Mouse (Mus musculus) stomach, embryonic 16.5 days (tissue): ENCODE data around the gene 3110040M04Rik. TPM values are rescaled to one million over a fixed set of nuclear protein-coding genes. Genes with fewer than 3 reads are reported as not detected.
"Not testable (repeated sequence)": the region's sequence is repeated elsewhere in the genome, so short reads cannot be mapped to it uniquely, and the experiment has no call there.

ENCODE experiments used
- ATAC-seq: fragments of 200-750 bp; cut with Nextera tagmentation; 2 replicates; pipeline ENCODE4 v1.8.0; 2017; ENCODE audit warnings: moderate number of reproducible peaks, moderate TSS enrichment; ENCODE audit not compliant: insufficient read depth, low FRiP score
- H3K27ac ChIP-seq: fragments of 300-500 bp; sonication (generic); 2 replicates; pipeline ENCODE4 v1.5.1; 2014; ENCODE audit warnings: low read length
- H3K27me3 ChIP-seq: fragments of 300-500 bp; sonication (generic); 2 replicates; pipeline ENCODE4 v1.6.1; 2014; ENCODE audit warnings: low read length, control low read depth, mixed read lengths; ENCODE audit not compliant: control insufficient read depth, insufficient read depth
- H3K36me3 ChIP-seq: fragments of 300-500 bp; sonication (generic); 2 replicates; pipeline ENCODE4 v1.6.1; 2014; ENCODE audit warnings: low read length; ENCODE audit not compliant: control insufficient read depth, insufficient read depth
- H3K4me1 ChIP-seq: fragments of 300-500 bp; sonication (generic); 2 replicates; pipeline ENCODE4 v1.6.1; 2014; ENCODE audit warnings: low read length, control low read depth, mixed read lengths; ENCODE audit not compliant: control insufficient read depth, insufficient read depth
- H3K4me2 ChIP-seq: fragments of 300-500 bp; sonication (generic); 2 replicates; pipeline ENCODE4 v1.6.1; 2014; ENCODE audit warnings: low read depth, low read length, mixed read lengths
- H3K4me3 ChIP-seq: fragments of 300-500 bp; sonication (generic); replicated peaks from 2 replicates; pipeline ENCODE4 v1.5.1; 2014; ENCODE audit warnings: mild to moderate bottlenecking, low read length
- H3K9ac ChIP-seq: fragments of 300-500 bp; sonication (generic); 2 replicates; pipeline ENCODE4 v1.6.1; 2014; ENCODE audit warnings: low read length
- H3K9me3 ChIP-seq: fragments of 300-500 bp; sonication (generic); replicated peaks from 2 replicates; pipeline ENCODE4 v1.6.1; 2016; ENCODE audit warnings: low read length, control low read depth; ENCODE audit not compliant: control insufficient read depth
- WGBS: fragments of 180-500 bp; shearing (Covaris S2); extraction: QIAGEN DNeasy Blood & Tissue Kit; methylation state at CpG from one replicate; pipeline ENCODE4 v1.1.7; 2014; 5-methylcytosine and 5-hydroxymethylcytosine counted together
- polyA plus RNA-seq: library from polyadenylated mRNA; unstranded; fragments of >200 nt; fragmentation: Nextera tagmentation; extraction: Ambion mirVana; gene quantifications from 2 replicates; pipeline ENCODE4 v1.2.1, GENCODE M21; 2015

The 3110040M04Rik gene
- polyA plus RNA-seq, 1 experiment from 2014 or later, result 0.14 TPM

GRCm38 (mm10) chr1:151186879-151187424 is 17.0 kb upstream of the 3110040M04Rik start:
- not testable (repeated sequence) for H3K4me1 ChIP-seq, H3K36me3 ChIP-seq, ATAC-seq, H3K4me2 ChIP-seq, H3K27ac ChIP-seq, H3K9me3 ChIP-seq, H3K27me3 ChIP-seq, H3K4me3 ChIP-seq, H3K9ac ChIP-seq
- 76% methylated on average over 4 of the region's 4 CpGs for WGBS

- no peaks in the 10 kb centered on the region for H3K36me3 ChIP-seq
- H3K9me3 ChIP-seq, result no peaks in the 10 kb centered on the region
- ATAC-seq, result no peak
- H3K4me2 ChIP-seq, result no peak overlapping the region
- H3K27me3 ChIP-seq, result no peaks in the 10 kb centered on the region
- H3K9ac ChIP-seq, result no peak overlapping the region
- no peak overlapping the region for H3K27ac ChIP-seq
- no peak overlapping the region for H3K4me3 ChIP-seq
- WGBS, result 79% methylated on average over 4 of the region's 4 CpGs
- no peaks in the 10 kb centered on the region for H3K4me1 ChIP-seq
Observed at GRCm38 (mm10) chr1:151188469-151188868, 15.5 kb upstream of the 3110040M04Rik start.

GRCm38 (mm10) chr1:151192075-151192474 is 11.8 kb upstream of the 3110040M04Rik start, which contains the start of gene Gm8947:
Gene Gm8947 (plus strand): TSS chr1:151192376.
- ATAC-seq, H3K27me3 ChIP-seq, H3K27ac ChIP-seq, H3K9ac ChIP-seq, H3K4me1 ChIP-seq, H3K4me3 ChIP-seq, H3K4me2 ChIP-seq, H3K36me3 ChIP-seq, H3K9me3 ChIP-seq: not testable (repeated sequence)
- WGBS, result no CpG with 5 or more reads among the region's 7 CpGs

GRCm38 (mm10) chr1:151192739-151193138 is 11.2 kb upstream of the 3110040M04Rik start:
- not testable (repeated sequence) for H3K4me1 ChIP-seq, H3K4me3 ChIP-seq, H3K27ac ChIP-seq, H3K9me3 ChIP-seq, ATAC-seq, H3K36me3 ChIP-seq, H3K4me2 ChIP-seq, H3K9ac ChIP-seq, H3K27me3 ChIP-seq
- 91% methylated on average over 15 of the region's 15 CpGs for WGBS

- H3K4me1 ChIP-seq, H3K4me3 ChIP-seq, H3K27me3 ChIP-seq, ATAC-seq, H3K27ac ChIP-seq, H3K9me3 ChIP-seq, H3K4me2 ChIP-seq, H3K36me3 ChIP-seq, H3K9ac ChIP-seq: not testable (repeated sequence)
- WGBS, result 68% methylated on average over 4 of the region's 4 CpGs
Observed at GRCm38 (mm10) chr1:151195986-151196385, 7.9 kb upstream of the 3110040M04Rik start.

- WGBS, result 69% methylated on average over 3 of the region's 3 CpGs
- H3K27ac ChIP-seq, H3K36me3 ChIP-seq, H3K9ac ChIP-seq, H3K27me3 ChIP-seq, ATAC-seq, H3K4me1 ChIP-seq, H3K9me3 ChIP-seq, H3K4me3 ChIP-seq, H3K4me2 ChIP-seq: not testable (repeated sequence)
Observed at GRCm38 (mm10) chr1:151196690-151197089, 7.2 kb upstream of the 3110040M04Rik start.

- H3K9me3 ChIP-seq, H3K4me1 ChIP-seq, H3K27me3 ChIP-seq, H3K4me3 ChIP-seq, ATAC-seq, H3K27ac ChIP-seq, H3K9ac ChIP-seq, H3K4me2 ChIP-seq, H3K36me3 ChIP-seq: not testable (repeated sequence)
- 68% methylated on average over 2 of the region's 4 CpGs for WGBS
Observed at GRCm38 (mm10) chr1:151198120-151198519, 5.8 kb upstream of the 3110040M04Rik start, which contains the start of gene Gm47995. Gene Gm47995 (plus strand): TSS chr1:151198448.

- not testable (repeated sequence) for H3K9me3 ChIP-seq, H3K9ac ChIP-seq, H3K27me3 ChIP-seq, H3K4me3 ChIP-seq, H3K27ac ChIP-seq, H3K4me2 ChIP-seq, ATAC-seq, H3K36me3 ChIP-seq, H3K4me1 ChIP-seq
Observed at GRCm38 (mm10) chr1:151200620-151201019, 3.3 kb upstream of the 3110040M04Rik start.

GRCm38 (mm10) chr1:151202771-151203170 is 1.1 kb upstream of the 3110040M04Rik start:
- not testable (repeated sequence) for H3K4me2 ChIP-seq, H3K9ac ChIP-seq, H3K27ac ChIP-seq, H3K36me3 ChIP-seq, H3K4me3 ChIP-seq, H3K27me3 ChIP-seq, ATAC-seq, H3K4me1 ChIP-seq, H3K9me3 ChIP-seq
- 69% methylated on average over 3 of the region's 5 CpGs for WGBS

GRCm38 (mm10) chr1:151208493-151208892 is 4.6 kb downstream of the 3110040M04Rik start:
- H3K4me2 ChIP-seq, H3K9me3 ChIP-seq, H3K4me1 ChIP-seq, H3K27ac ChIP-seq, H3K27me3 ChIP-seq, H3K4me3 ChIP-seq, H3K9ac ChIP-seq, H3K36me3 ChIP-seq: not testable (repeated sequence)
- ATAC-seq, result peak; percentile 69; the same call in 1 of the 2 replicates
- WGBS, result 60% methylated on average over 2 of the region's 5 CpGs
